Mouse (Mus musculus) G1E (cell line): Measurements from ENCODE around the gene Fut7.

Experiments
- CTCF ChIP-seq: IDR thresholded peaks from 2 replicates; pipeline ENCODE4 v1.5.1; 2012; ENCODE audit warnings: low read depth, low read length, inconsistent platforms, mixed read lengths
- GATA1 ChIP-seq: IDR thresholded peaks from 2 replicates; pipeline ENCODE4 v1.6.1; 2012; ENCODE audit warnings: borderline replicate concordance, low read length, inconsistent platforms, mixed read lengths
- GATA2 ChIP-seq: IDR thresholded peaks from 2 replicates; pipeline ENCODE4 v1.6.1; 2012; ENCODE audit warnings: low read depth, low read length, inconsistent platforms, borderline replicate concordance
- TAL1 ChIP-seq: conservative IDR thresholded peaks from 2 replicates; pipeline ENCODE4 v1.6.1; 2012; ENCODE audit warnings: low read depth, low read length, inconsistent platforms, mixed read lengths

GRCm38 (mm10) chr2:25472550-25472949 lies 49.5 kb downstream of the Fut7 start:
- TF ChIP-seq CTCF (no peak), TAL1 (no peak), GATA1 (no peak), GATA2 (no peak)
